Mouse (Mus musculus) CH12.LX (cell line): ENCODE results near the gene Ank3.

Source experiments
- EP300 ChIP-seq: IDR thresholded peaks from 2 replicates; pipeline ENCODE4 v1.6.1; 2011; ENCODE audit warnings: low read length, improper control_type of control experiment
- GABPA ChIP-seq: IDR thresholded peaks from 2 replicates; pipeline ENCODE4 v1.6.1; 2012; ENCODE audit warnings: low read depth, low read length, improper control_type of control experiment, inconsistent platforms; ENCODE audit not compliant: insufficient replicate concordance
- HCFC1 ChIP-seq: IDR thresholded peaks from 2 replicates; pipeline ENCODE4 v1.6.1; 2012; ENCODE audit warnings: low read depth, mild to moderate bottlenecking, inconsistent platforms, low read length, improper control_type of control experiment
- MYC ChIP-seq: IDR thresholded peaks from 2 replicates; pipeline ENCODE4 v1.6.1; 2011; ENCODE audit warnings: low read depth, mild to moderate bottlenecking, improper control_type of control experiment, low read length
- NELFE ChIP-seq: IDR thresholded peaks from 2 replicates; pipeline ENCODE4 v1.6.1; 2011; ENCODE audit warnings: low read depth, low read length, improper control_type of control experiment
- POLR2A ChIP-seq: IDR thresholded peaks from 2 replicates; pipeline ENCODE4 v1.6.1; 2011; ENCODE audit warnings: low read depth, mild to moderate bottlenecking, improper control_type of control experiment, low read length

GRCm38 (mm10) chr10:69444546-69444945 lies 46.0 kb downstream of the Ank3 start:
- TF ChIP-seq NELFE = no peak
- no peak for TF ChIP-seq EP300
- no peak for TF ChIP-seq POLR2A
- TF ChIP-seq HCFC1 = no peak
- TF ChIP-seq GABPA = no peak
- TF ChIP-seq MYC = no peak
